Mouse (Mus musculus) CH12.LX (cell line): ENCODE results near the gene Phf21a. TPM values are rescaled to one million over a fixed set of nuclear protein-coding genes. Genes with fewer than 3 reads are reported as not detected.

Source experiments
- DNase-seq: peaks from one replicate; pipeline ENCODE4 v3.0.0-alpha.2; 2013; ENCODE audit errors: extremely low read depth
- H3K27ac ChIP-seq: 2 replicates; pipeline ENCODE4 v1.5.1; 2012; ENCODE audit warnings: low read depth, mild to moderate bottlenecking, control low read depth, moderate library complexity; ENCODE audit not compliant: insufficient read depth
- H3K27me3 ChIP-seq: replicated peaks from 2 replicates; pipeline ENCODE3; 2012; ENCODE audit warnings: inconsistent platforms
- H3K36me3 ChIP-seq, 2 experiments: replicated peaks in 1 of 2; 2 replicates each; pipeline versions ENCODE3 to v1.6.1; 2012; ENCODE audit warnings: inconsistent platforms in 1 of 2, low read length in 1 of 2, mild to moderate bottlenecking in 1 of 2, mixed read lengths in 1 of 2, moderate library complexity in 1 of 2; ENCODE audit not compliant: control insufficient read depth in 1 of 2, insufficient read depth in 1 of 2
- H3K4me1 ChIP-seq, 2 experiments: 2 replicates each; pipeline ENCODE4 v1.6.1; 2012; ENCODE audit warnings: inconsistent platforms in 1 of 2, moderate library complexity in 1 of 2; ENCODE audit not compliant: insufficient read depth in 2 of 2, control insufficient read depth in 1 of 2
- H3K4me2 ChIP-seq: 2 replicates; pipeline ENCODE4 v1.6.1; 2012; ENCODE audit warnings: low read depth, mild to moderate bottlenecking, control low read depth; ENCODE audit not compliant: poor library complexity, insufficient read depth, severe bottlenecking
- H3K4me3 ChIP-seq, 3 experiments: fragments of 150-350 bp in 1 of 3; sonication (generic) in 1 of 3; replicated peaks in 1 of 3; 2 replicates each; pipeline versions ENCODE3 to v1.5.1; 2011 to 2012; ENCODE audit warnings: low read depth in 2 of 3, low read length in 2 of 3, mild to moderate bottlenecking in 2 of 3, moderate library complexity in 2 of 3, control low read depth in 1 of 3, improper control_type of control experiment in 1 of 3, inconsistent platforms in 1 of 3, mixed read lengths in 1 of 3; ENCODE audit not compliant: poor library complexity in 1 of 3
- H3K79me2 ChIP-seq: replicated peaks from 2 replicates; pipeline ENCODE4 v1.6.1; 2012; ENCODE audit warnings: mild to moderate bottlenecking, moderate library complexity; ENCODE audit not compliant: control insufficient read depth, poor library complexity, insufficient read depth, severe bottlenecking; ENCODE audit errors: extremely low read depth
- H3K9ac ChIP-seq: 2 replicates; pipeline ENCODE4 v1.6.1; 2012; ENCODE audit warnings: low read depth, mild to moderate bottlenecking, control low read depth, moderate library complexity; ENCODE audit not compliant: insufficient read depth
- H3K9me3 ChIP-seq: replicated peaks from 2 replicates; pipeline ENCODE3; 2012; ENCODE audit warnings: low read length, inconsistent platforms, mixed read lengths
- CHD1 ChIP-seq: IDR thresholded peaks from 2 replicates; pipeline ENCODE4 v1.6.1; 2012; ENCODE audit warnings: low read depth, low read length, improper control_type of control experiment, inconsistent platforms
- CHD2 ChIP-seq: IDR thresholded peaks from 2 replicates; pipeline ENCODE4 v1.6.1; 2011; ENCODE audit warnings: low read length, improper control_type of control experiment
- EP300 ChIP-seq: IDR thresholded peaks from 2 replicates; pipeline ENCODE4 v1.6.1; 2011; ENCODE audit warnings: low read length, improper control_type of control experiment
- ETS1 ChIP-seq: conservative IDR thresholded peaks from 2 replicates; pipeline ENCODE4 v1.6.1; 2012; ENCODE audit warnings: low read depth, mild to moderate bottlenecking, inconsistent platforms, low read length, improper control_type of control experiment, moderate library complexity
- JUND ChIP-seq: conservative IDR thresholded peaks from 2 replicates; pipeline ENCODE4 v1.6.1; 2011; ENCODE audit warnings: low read depth, low read length, improper control_type of control experiment
- MAFK ChIP-seq: IDR thresholded peaks from 2 replicates; pipeline ENCODE4 v1.6.1; 2011; ENCODE audit warnings: low read length, improper control_type of control experiment; ENCODE audit not compliant: insufficient replicate concordance
- MAX ChIP-seq: IDR thresholded peaks from 2 replicates; pipeline ENCODE4 v1.6.1; 2011; ENCODE audit warnings: low read length, improper control_type of control experiment
- MEF2A ChIP-seq: IDR thresholded peaks from 2 replicates; pipeline ENCODE4 v1.6.1; 2014; ENCODE audit warnings: low read depth, mild to moderate bottlenecking, inconsistent platforms, low read length, improper control_type of control experiment, borderline replicate concordance
- MYC ChIP-seq: IDR thresholded peaks from 2 replicates; pipeline ENCODE4 v1.6.1; 2011; ENCODE audit warnings: low read depth, mild to moderate bottlenecking, improper control_type of control experiment, low read length
- NELFE ChIP-seq: IDR thresholded peaks from 2 replicates; pipeline ENCODE4 v1.6.1; 2011; ENCODE audit warnings: low read depth, low read length, improper control_type of control experiment
- PAX5 ChIP-seq: IDR thresholded peaks from 2 replicates; pipeline ENCODE4 v1.6.1; 2012; ENCODE audit warnings: low read length, inconsistent platforms, mixed read lengths
- POLR2AphosphoS2 ChIP-seq: IDR thresholded peaks from 2 replicates; pipeline ENCODE4 v1.6.1; 2011; ENCODE audit warnings: low read depth, low read length, improper control_type of control experiment
- RCOR1 ChIP-seq: conservative IDR thresholded peaks from 2 replicates; pipeline ENCODE4 v1.6.1; 2012; ENCODE audit warnings: low read depth, mild to moderate bottlenecking, inconsistent platforms, low read length, improper control_type of control experiment
- SIN3A ChIP-seq: IDR thresholded peaks from 2 replicates; pipeline ENCODE4 v1.6.1; 2012; ENCODE audit warnings: low read length, improper control_type of control experiment, inconsistent platforms
- SMC3 ChIP-seq: IDR thresholded peaks from 2 replicates; pipeline ENCODE4 v1.6.1; 2011; ENCODE audit warnings: low read depth, low read length, improper control_type of control experiment
- TBP ChIP-seq: conservative IDR thresholded peaks from 2 replicates; pipeline ENCODE4 v1.6.1; 2011; ENCODE audit warnings: low read depth, low read length, improper control_type of control experiment
- TCF12 ChIP-seq: IDR thresholded peaks from 2 replicates; pipeline ENCODE4 v1.6.1; 2014; ENCODE audit warnings: low read depth, mild to moderate bottlenecking, inconsistent platforms, low read length, improper control_type of control experiment
- USF1 ChIP-seq: IDR thresholded peaks from 2 replicates; pipeline ENCODE4 v1.6.1; 2014; ENCODE audit warnings: low read depth, mild to moderate bottlenecking, inconsistent platforms, low read length, improper control_type of control experiment
- ZC3H11A ChIP-seq: IDR thresholded peaks from 2 replicates; pipeline ENCODE4 v1.6.1; 2012; ENCODE audit warnings: low read depth, mild to moderate bottlenecking, inconsistent platforms, low read length, improper control_type of control experiment
- ZKSCAN1 ChIP-seq: IDR thresholded peaks from 2 replicates; pipeline ENCODE4 v1.6.1; 2012; ENCODE audit warnings: low read depth, inconsistent platforms, low read length, improper control_type of control experiment, borderline replicate concordance
- ZNF384 ChIP-seq: IDR thresholded peaks from 2 replicates; pipeline ENCODE4 v1.6.1; 2012; ENCODE audit warnings: low read depth, low read length, improper control_type of control experiment, inconsistent platforms
- dilution Hi-C: fragments of 300-500 bp; cut with MboI; formaldehyde crosslinking; loops from 2 replicates; pipeline ENCODE4 v1.14.3; 2020; ENCODE audit warnings: low sequenced_read_pairs; ENCODE audit not compliant: extremely low pct_unique_long_range_greater_than_20kb, extremely low pct_ligation_motif_present
- in situ Hi-C: fragments of 300-500 bp; cut with MboI; formaldehyde crosslinking; loops from 3 replicates; pipeline ENCODE4 v1.14.3; 2019; ENCODE audit warnings: low sequenced_read_pairs, low pct_ligation_motif_present, low pct_unique_long_range_greater_than_20kb, mixed read lengths
- polyA plus RNA-seq: library from polyadenylated mRNA; unstranded; fragments of >175 nt; gene quantifications from 2 replicates; pipeline ENCODE4 v1.2.1, GENCODE M21; 2012; ENCODE audit warnings: low read depth; ENCODE audit not compliant: insufficient read length
- total RNA-seq, 2 experiments: library from RNA; depleted of rRNA; stranded (reverse); fragments of 300-350 nt in 1 of 2; fragments of >200 nt in 1 of 2; gene quantifications; 2 replicates each; pipeline ENCODE4 v1.2.3; 2012 to 2014

Phf21a gene
- total and polyA plus RNA-seq, 3 experiments: 10.2 to 24.5 (median 12.0) TPM

DNA sequence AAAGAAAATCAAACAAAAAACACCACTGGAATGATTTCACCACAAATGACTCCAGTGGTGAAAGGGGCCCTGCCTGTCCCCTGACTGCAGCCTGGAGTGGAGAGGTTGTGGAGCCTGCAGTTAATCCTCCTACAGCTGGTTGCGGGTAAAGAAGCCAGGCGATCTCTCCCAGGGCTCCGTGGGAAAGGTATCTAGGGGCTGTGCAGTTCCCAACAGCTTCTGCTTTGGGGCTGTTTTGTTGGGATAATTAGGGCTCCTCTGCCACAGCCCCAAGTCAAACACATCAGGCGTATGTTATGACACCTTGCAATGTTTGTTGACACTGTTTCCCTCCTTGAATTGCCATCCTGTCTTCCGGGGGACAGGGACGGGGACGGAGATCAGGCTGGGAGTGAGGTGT, 47.5 kb downstream of the Phf21a start:
- no peaks in the 10 kb centered on the region for H3K79me2 ChIP-seq
- no peak for TF ChIP-seq SMC3
- TF ChIP-seq PAX5: no peak
- TF ChIP-seq NELFE: no peak
- no peak for TF ChIP-seq ZNF384
- no peak for TF ChIP-seq MAX
- no peak for TF ChIP-seq ETS1
- TF ChIP-seq TCF12: no peak
- TF ChIP-seq JUND: no peak
- no peak for TF ChIP-seq MAFK
- TF ChIP-seq MYC: no peak
- no peak for TF ChIP-seq CHD2
- no peak for TF ChIP-seq SIN3A
- TF ChIP-seq ZC3H11A: no peak
- TF ChIP-seq EP300: no peak
- TF ChIP-seq MEF2A: no peak
- no peak for TF ChIP-seq RCOR1
- no peak for TF ChIP-seq POLR2AphosphoS2
- no peak for TF ChIP-seq ZKSCAN1
- TF ChIP-seq USF1: no peak
- no peak for TF ChIP-seq CHD1
- H3K36me3 ChIP-seq: no peaks in the 10 kb centered on the region
- H3K27ac ChIP-seq: no peak overlapping the region
- H3K4me2 ChIP-seq: no peak overlapping the region
- no peak for DNase-seq
- dilution Hi-C loops: no loop called here
- no peak overlapping the region for H3K9ac ChIP-seq
- H3K4me1 ChIP-seq: no peaks in the 10 kb centered on the region
- H3K9me3 ChIP-seq: peaks cover 5% of the 10 kb centered on the region
- in situ Hi-C loops: no loop called here
- H3K4me3 ChIP-seq: no peak overlapping the region
- no peaks in the 10 kb centered on the region for H3K27me3 ChIP-seq

GRCm38 (mm10) chr2:92141073-92141472, 48.2 kb downstream of the Phf21a start:
- no peak overlapping the region for H3K9ac ChIP-seq
- in situ Hi-C loops (no loop called here), dilution Hi-C loops (no loop called here)
- H3K79me2 ChIP-seq: no peaks in the 10 kb centered on the region
- H3K4me3 ChIP-seq: no peak overlapping the region
- H3K36me3 ChIP-seq: no peaks in the 10 kb centered on the region
- no peak overlapping the region for H3K27ac ChIP-seq
- H3K27me3 ChIP-seq: no peaks in the 10 kb centered on the region
- H3K4me1 ChIP-seq: no peaks in the 10 kb centered on the region
- peaks cover 5% of the 10 kb centered on the region for H3K9me3 ChIP-seq
- no peak for DNase-seq
- TF ChIP-seq TBP: no peak
- TF ChIP-seq EP300: no peak
- no peak for TF ChIP-seq CHD2
- TF ChIP-seq USF1: no peak
- peak overlapping the region; percentile 50; the same call in 1 of the 2 replicates for H3K4me2 ChIP-seq
